Mouse (Mus musculus) heart, embryonic 16.5 days (tissue): ENCODE data around the gene Gm42669. TPM values are rescaled to one million over a fixed set of nuclear protein-coding genes. Genes with fewer than 3 reads are reported as not detected.

Source experiments
- ATAC-seq: fragments of 200-750 bp; cut with Nextera tagmentation; replicated peaks from 2 replicates; pipeline ENCODE4 v1.8.0; 2017; ENCODE audit warnings: moderate number of reproducible peaks; ENCODE audit not compliant: insufficient read depth, low FRiP score; ENCODE audit errors: extremely low read depth
- H3K27ac ChIP-seq: fragments of 300-500 bp; sonication (generic); 2 replicates; pipeline ENCODE4 v1.5.1; 2014; ENCODE audit warnings: mild to moderate bottlenecking, low read length, control low read depth, moderate library complexity
- H3K27me3 ChIP-seq: fragments of 300-500 bp; sonication (generic); 2 replicates; pipeline ENCODE4 v1.6.1; 2014; ENCODE audit warnings: low read length, mixed read lengths; ENCODE audit not compliant: control insufficient read depth, insufficient read depth
- H3K36me3 ChIP-seq: fragments of 300-500 bp; sonication (generic); 2 replicates; pipeline ENCODE4 v1.6.1; 2014; ENCODE audit not compliant: control insufficient read depth, insufficient read depth
- H3K4me1 ChIP-seq: fragments of 300-500 bp; sonication (generic); 2 replicates; pipeline ENCODE4 v1.6.1; 2014; ENCODE audit warnings: low read length, mixed read lengths; ENCODE audit not compliant: control insufficient read depth, insufficient read depth
- H3K4me2 ChIP-seq: fragments of 300-500 bp; sonication (generic); 2 replicates; pipeline ENCODE4 v1.6.1; 2014; ENCODE audit warnings: low read depth, mild to moderate bottlenecking, control low read depth, low read length
- H3K4me3 ChIP-seq: fragments of 300-500 bp; sonication (generic); 2 replicates; pipeline ENCODE4 v1.5.1; 2014; ENCODE audit warnings: mild to moderate bottlenecking, control low read depth, low read length
- H3K9ac ChIP-seq: fragments of 300-500 bp; sonication (generic); 2 replicates; pipeline ENCODE4 v1.6.1; 2014; ENCODE audit warnings: low read length, control low read depth
- H3K9me3 ChIP-seq: fragments of 300-500 bp; sonication (generic); replicated peaks from 2 replicates; pipeline ENCODE4 v1.6.1; 2016; ENCODE audit warnings: low read length; ENCODE audit not compliant: control insufficient read depth
- WGBS: fragments of 180-500 bp; shearing (Covaris S2); extraction: QIAGEN DNeasy Blood & Tissue Kit; methylation state at CpG from one replicate; pipeline ENCODE4 v1.1.7; 2014; 5-methylcytosine and 5-hydroxymethylcytosine counted together
- polyA plus RNA-seq: library from polyadenylated mRNA; unstranded; fragments of >200 nt; fragmentation: Nextera tagmentation; extraction: Ambion mirVana; gene quantifications from 2 replicates; pipeline ENCODE4 v1.2.1, GENCODE M21; 2015

Gm42669 gene
- polyA plus RNA-seq, 1 experiment from 2014 or later, result 0.30 TPM

DNA sequence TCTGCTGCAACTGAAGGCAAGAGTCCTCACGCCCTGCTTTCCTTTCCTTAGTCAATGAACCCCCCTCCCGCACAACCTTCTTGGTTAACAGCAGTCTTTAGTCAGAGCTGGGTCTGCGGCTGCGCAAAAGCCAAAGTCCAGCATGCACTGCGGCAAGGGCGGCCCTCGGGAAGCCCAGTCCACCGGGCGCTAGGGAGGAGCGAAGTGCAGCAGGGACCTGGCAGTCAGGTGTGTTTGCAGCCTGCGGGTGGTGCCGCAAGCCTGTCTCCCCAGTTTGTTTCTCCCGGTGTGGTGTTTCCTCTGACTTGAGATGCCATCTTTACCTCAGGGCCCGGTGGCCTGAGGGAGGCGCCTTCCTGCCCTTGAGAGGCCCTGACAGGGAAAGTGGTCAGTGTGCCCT, 27.2 kb downstream of the Gm42669 start, which contains the start of gene 1700028K03Rik:
Gene 1700028K03Rik, plus strand, starts transcription at position 129 of the 400 bp plus-strand sequence.
- H3K4me3 ChIP-seq, result no peak within 1 kb of the TSS
- WGBS, result 72% methylated on average over 15 of the region's 15 CpGs
- no peaks in the 10 kb centered on the region for H3K36me3 ChIP-seq
- ATAC-seq, result no peak
- H3K27ac ChIP-seq, result no peak within 1 kb of the TSS
- H3K9ac ChIP-seq, result no peak within 1 kb of the TSS
- H3K4me2 ChIP-seq, result no peak within 1 kb of the TSS
- H3K27me3 ChIP-seq, result no peaks in the 10 kb centered on the region
- no peaks in the 10 kb centered on the region for H3K4me1 ChIP-seq
- H3K9me3 ChIP-seq, result no peaks in the 10 kb centered on the region

DNA sequence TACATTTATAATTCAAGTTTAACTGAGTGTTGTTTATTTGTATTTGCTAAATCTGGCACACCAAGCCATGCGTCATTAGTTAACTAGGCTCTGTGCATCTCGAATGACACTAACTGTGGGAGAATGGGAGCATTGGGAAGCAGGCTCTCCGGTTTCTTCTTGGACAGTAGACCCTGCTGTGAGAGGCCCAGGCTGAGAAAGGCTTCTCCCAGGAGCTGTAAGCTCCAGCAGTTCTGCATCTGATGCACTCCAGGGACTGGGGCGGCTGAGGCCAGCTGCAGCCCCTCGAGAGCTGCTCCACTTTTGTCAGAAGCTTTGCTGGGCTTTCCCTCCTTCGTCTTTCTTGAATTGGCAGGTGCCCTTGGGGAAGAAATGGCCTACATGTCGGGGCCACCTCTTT, 34.3 kb downstream of the Gm42669 start:
- H3K4me3 ChIP-seq, result no peak overlapping the region
- H3K4me1 ChIP-seq, result no peaks in the 10 kb centered on the region
- H3K9me3 ChIP-seq, result no peaks in the 10 kb centered on the region
- H3K4me2 ChIP-seq, result no peak overlapping the region
- no peak for ATAC-seq
- no peak overlapping the region for H3K9ac ChIP-seq
- no peaks in the 10 kb centered on the region for H3K27me3 ChIP-seq
- H3K36me3 ChIP-seq, result no peaks in the 10 kb centered on the region
- 51% methylated on average over 7 of the region's 7 CpGs for WGBS
- H3K27ac ChIP-seq, result no peak overlapping the region

DNA sequence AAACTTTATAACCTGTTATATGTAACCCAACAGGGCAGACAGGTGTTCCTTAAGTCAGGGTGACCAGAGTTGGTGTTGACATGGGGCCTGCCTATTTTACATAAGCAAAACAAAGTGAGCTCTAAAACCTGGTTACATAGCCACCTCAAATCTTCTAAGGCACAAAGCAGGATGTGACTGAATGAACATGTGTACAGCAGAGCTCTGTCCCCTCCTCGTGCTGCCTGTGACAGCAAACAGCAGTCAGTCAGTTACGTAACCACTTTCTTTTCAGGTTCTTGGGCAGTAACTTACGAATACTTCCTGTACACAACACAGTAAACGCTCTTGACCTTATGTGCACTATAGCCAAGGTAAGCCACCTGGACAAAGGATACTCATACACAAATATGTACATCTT, 38.5 kb downstream of the Gm42669 start:
- WGBS, result 73% methylated on average over 4 of the region's 4 CpGs
- no peaks in the 10 kb centered on the region for H3K9me3 ChIP-seq
- H3K9ac ChIP-seq, result no peak overlapping the region
- H3K27ac ChIP-seq, result no peak overlapping the region
- no peak overlapping the region for H3K4me3 ChIP-seq
- peaks cover 9% of the 10 kb centered on the region for H3K36me3 ChIP-seq
- no peak overlapping the region for H3K4me2 ChIP-seq
- H3K27me3 ChIP-seq, result no peaks in the 10 kb centered on the region
- no peaks in the 10 kb centered on the region for H3K4me1 ChIP-seq
- no peak for ATAC-seq

DNA sequence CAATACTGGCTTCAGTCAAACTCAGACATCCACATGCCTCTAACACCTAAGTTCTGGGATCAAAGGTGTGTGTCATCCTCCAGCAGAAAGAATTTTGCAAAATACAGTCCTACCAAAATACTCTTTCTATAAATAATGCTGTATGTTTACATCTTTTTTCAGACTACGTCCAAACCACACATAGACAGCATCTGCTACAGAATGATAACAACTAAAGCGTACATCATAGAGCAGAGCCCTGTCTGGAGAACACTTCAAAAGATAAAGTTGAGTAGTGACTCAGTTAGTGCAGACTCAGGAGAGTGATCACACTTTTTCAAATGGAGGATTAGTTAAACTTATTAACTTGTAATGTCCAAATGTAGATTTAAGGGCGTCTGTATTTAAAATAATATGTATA, 40.5 kb downstream of the Gm42669 start:
- H3K9ac ChIP-seq, result no peak overlapping the region
- H3K27ac ChIP-seq, result no peak overlapping the region
- no peaks in the 10 kb centered on the region for H3K9me3 ChIP-seq
- H3K27me3 ChIP-seq, result no peaks in the 10 kb centered on the region
- 74% methylated on average over 3 of the region's 3 CpGs for WGBS
- H3K4me3 ChIP-seq, result no peak overlapping the region
- no peaks in the 10 kb centered on the region for H3K4me1 ChIP-seq
- no peak for ATAC-seq
- H3K36me3 ChIP-seq, result peaks cover 14% of the 10 kb centered on the region
- no peak overlapping the region for H3K4me2 ChIP-seq

DNA sequence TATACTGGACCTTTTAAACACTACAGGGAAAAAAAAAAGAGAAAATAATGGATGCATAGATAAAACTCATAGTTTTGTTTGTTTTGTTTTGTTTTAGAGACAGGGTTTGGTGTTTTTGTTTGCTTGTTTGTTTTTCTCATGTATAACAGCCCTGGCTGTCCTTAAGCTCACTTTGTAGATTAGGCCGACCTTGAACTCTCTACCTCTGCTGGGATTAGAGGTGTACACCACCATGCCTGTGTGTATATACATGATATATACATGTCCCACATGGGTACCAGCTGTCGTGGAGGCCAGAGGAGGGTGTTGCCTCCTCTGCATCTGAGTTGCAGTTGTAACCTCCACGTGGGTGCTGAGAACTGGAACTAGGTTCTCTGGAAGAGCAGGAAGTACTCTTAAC, 41.0 kb downstream of the Gm42669 start:
- 83% methylated on average over 3 of the region's 3 CpGs for WGBS

DNA sequence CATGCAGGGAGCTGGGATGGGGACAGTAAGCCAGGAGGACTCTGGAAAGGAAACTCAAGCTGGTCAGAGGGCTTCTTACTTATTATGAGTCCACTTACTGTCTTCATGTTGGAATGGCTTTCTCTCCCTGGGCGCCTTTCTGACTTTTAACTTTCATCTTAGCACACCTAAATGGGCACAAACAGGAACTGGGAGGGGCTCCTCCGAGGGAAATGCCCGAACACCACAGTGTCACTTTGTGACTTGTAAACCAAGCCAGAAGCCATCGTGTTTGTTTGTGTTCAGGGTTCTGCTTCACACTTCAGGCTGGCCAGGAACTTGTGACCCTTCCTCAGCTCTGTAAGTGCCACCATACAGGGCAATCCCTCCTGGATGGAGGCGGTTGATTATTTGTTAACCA, 46.9 kb downstream of the Gm42669 start:
- ATAC-seq, result no peak
- H3K4me2 ChIP-seq, result no peak overlapping the region
- no peaks in the 10 kb centered on the region for H3K27me3 ChIP-seq
- no peaks in the 10 kb centered on the region for H3K4me1 ChIP-seq
- H3K9ac ChIP-seq, result no peak overlapping the region
- no peak overlapping the region for H3K4me3 ChIP-seq
- H3K36me3 ChIP-seq, result peaks cover 15% of the 10 kb centered on the region; the same call in 1 of the 2 replicates
- H3K9me3 ChIP-seq, result no peaks in the 10 kb centered on the region
- no peak overlapping the region for H3K27ac ChIP-seq
- WGBS, result 73% methylated on average over 5 of the region's 5 CpGs

More for the DNA sequence above, 41.0 kb downstream of the Gm42669 start:
- ATAC-seq, result no peak
- Histone ChIP-seq H3K4me2 (no peak overlapping the region), H3K36me3 (peaks cover 14% of the 10 kb centered on the region), H3K27ac (no peak overlapping the region), H3K9ac (no peak overlapping the region), H3K4me1 (no peaks in the 10 kb centered on the region), H3K9me3 (no peaks in the 10 kb centered on the region), H3K27me3 (no peaks in the 10 kb centered on the region), H3K4me3 (no peak overlapping the region)

DNA sequence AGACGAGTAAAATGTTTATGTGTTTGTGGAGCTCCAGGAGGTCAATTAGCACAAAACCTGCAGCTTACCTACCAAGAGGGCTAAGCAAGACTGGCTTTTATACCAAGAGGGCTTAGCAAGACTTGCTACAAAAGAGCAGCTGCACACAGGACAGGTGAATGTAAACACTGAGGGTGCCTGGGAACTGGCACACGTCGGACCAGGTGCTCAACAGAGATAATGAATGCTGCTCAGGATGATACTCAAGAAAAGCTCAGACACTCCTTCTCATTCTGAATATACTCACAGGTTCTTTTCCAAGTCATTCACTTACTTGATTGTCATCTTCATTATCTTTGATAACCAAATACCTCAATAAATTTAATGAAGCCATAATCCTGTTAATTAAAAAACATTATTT, 49.5 kb downstream of the Gm42669 start:
- Histone ChIP-seq H3K4me3 (no peak overlapping the region), H3K9me3 (no peaks in the 10 kb centered on the region), H3K4me1 (no peaks in the 10 kb centered on the region), H3K36me3 (peaks cover 10% of the 10 kb centered on the region), H3K4me2 (no peak overlapping the region), H3K9ac (no peak overlapping the region), H3K27ac (no peak overlapping the region), H3K27me3 (no peaks in the 10 kb centered on the region)
- WGBS, result 74% methylated on average over 3 of the region's 3 CpGs
- no peak for ATAC-seq

DNA sequence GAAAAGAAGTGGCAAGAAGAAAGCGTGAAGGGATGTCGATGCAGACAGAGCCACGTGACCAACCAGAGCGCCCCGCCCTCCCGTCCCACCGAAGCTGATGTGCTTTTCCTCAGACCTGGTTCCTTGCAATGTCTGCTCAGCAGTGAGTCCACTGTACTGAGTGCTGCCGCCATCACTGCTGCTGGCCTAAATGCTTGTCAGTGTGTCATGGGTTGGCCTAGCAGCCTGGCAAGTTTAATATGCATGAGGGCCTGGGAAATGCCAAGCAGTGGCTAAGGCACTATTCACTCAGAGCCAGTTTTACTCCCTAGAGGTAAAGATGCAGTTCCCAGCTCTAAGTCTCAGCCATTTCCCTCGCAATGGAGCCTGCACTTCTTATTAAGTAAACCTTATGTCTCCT, 61.7 kb downstream of the Gm42669 start:
- WGBS, result 93% methylated on average over 9 of the region's 9 CpGs
- peaks cover 56% of the 10 kb centered on the region for H3K36me3 ChIP-seq
- no peaks in the 10 kb centered on the region for H3K27me3 ChIP-seq
- H3K4me1 ChIP-seq, result no peaks in the 10 kb centered on the region
- H3K27ac ChIP-seq, result no peak overlapping the region
- H3K4me3 ChIP-seq, result no peak overlapping the region
- no peaks in the 10 kb centered on the region for H3K9me3 ChIP-seq
- no peak overlapping the region for H3K9ac ChIP-seq
- H3K4me2 ChIP-seq, result no peak overlapping the region
- no peak for ATAC-seq

DNA sequence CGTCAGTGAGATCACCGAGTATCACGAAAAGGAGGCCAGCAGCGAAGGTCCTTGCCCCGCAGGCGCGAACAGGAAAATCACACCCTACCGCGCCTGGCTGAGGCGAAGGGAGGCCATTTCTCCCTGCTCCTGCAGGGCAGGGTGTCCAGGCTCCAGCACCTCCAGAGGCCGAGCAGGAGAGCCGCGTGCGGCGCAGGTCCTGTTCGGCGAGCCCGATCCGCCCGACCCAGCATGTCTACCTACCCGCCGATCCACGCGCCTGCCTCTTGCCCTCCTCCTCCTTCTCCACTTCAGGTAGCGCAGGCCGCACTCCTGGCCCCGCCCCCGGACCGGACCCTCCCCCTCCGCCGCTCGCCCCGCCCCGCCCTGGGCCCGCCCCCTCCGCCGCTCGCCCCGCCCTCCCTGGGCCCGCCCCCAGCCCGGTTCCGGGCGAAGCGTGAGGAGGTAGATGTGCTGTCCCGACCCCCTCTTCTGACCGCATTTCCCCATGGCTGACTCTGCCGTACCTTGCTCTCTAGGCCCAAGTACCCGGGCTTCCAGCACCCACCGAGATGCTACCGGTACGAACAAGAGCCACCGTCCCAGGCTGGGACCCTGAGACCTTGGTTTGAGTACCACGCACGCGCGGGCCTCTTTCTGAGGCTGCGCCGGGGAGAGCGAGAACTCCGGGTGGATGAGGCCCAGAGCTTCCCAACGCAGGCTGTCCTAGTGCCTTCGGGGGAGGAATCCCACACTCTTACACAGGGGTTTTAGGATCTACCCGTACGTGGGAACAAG, 90.1 kb downstream of the Gm42669 start, which contains the start of the genes Rpap2 and Glmn:
Gene Rpap2, plus strand, starts transcription at position 73 of the 777 bp plus-strand sequence.
Gene Glmn, minus strand, starts transcription at position 588 of the 777 bp plus-strand sequence.
- peak; percentile 96 for ATAC-seq
- no peaks in the 10 kb centered on the region for H3K27me3 ChIP-seq
- peaks cover 14% of the 10 kb centered on the region for H3K36me3 ChIP-seq
- H3K9me3 ChIP-seq, result no peaks in the 10 kb centered on the region
- under 1% methylated on average over 62 of the region's 64 CpGs for WGBS
- peak within 1 kb of the TSS; percentile 92 for H3K4me2 ChIP-seq
- H3K4me3 ChIP-seq, result peak within 1 kb of the TSS; percentile 87
- H3K4me1 ChIP-seq, result peaks cover 3% of the 10 kb centered on the region
- peak within 1 kb of the TSS; percentile 84 for H3K27ac ChIP-seq
- peak within 1 kb of the TSS; percentile 91 for H3K9ac ChIP-seq
